Mouse (Mus musculus): ENCODE measurements around the gene Ubl7.

The Ubl7 gene

DNA sequence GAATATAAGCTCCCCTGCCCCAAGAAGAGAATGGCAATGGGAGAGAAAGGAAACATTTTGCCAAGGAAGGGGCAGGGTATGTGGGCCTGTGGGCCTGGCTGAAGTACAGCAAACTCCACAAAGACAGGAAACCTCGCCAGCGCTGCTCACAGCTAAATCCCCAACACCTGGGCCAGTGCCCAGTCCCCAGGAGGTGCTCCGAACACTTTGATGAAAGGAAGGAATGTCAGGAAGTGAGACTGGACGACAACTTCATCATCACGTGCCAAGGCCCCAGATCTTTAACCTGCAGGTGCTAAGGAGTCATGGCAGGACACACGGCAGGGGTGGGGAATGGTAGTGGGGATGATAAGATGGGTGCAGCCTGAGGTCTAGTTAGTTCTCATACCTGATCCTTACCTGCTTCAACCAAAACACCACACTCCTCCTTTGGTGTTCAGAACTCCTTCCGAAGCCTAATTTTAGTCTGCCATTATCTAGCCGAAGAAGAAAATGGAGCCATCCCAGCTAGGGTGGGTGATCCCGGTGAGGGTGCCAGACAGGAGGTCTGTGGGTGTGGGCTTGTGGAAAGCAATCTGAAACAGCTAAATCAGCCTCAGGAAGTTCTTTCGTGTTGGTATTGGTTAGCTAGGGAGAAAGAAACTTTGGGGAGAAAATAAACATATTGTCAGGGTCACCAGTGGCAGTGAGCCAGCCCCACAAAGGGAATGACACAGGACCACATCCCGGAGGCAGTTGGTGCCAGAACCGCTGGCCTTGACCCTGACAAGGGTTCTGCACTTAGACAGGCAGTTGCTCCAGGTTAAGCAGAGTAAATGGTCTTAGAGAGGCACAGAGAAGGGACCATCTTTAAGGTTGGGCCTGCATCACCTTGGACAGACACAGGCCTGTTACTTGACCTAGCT is 54.8 kb downstream of the Ubl7 start:
- DNase-seq (ENCODE audit: low read depth in 1 of 2, low spot score in 2 of 2) = no peak

DNA sequence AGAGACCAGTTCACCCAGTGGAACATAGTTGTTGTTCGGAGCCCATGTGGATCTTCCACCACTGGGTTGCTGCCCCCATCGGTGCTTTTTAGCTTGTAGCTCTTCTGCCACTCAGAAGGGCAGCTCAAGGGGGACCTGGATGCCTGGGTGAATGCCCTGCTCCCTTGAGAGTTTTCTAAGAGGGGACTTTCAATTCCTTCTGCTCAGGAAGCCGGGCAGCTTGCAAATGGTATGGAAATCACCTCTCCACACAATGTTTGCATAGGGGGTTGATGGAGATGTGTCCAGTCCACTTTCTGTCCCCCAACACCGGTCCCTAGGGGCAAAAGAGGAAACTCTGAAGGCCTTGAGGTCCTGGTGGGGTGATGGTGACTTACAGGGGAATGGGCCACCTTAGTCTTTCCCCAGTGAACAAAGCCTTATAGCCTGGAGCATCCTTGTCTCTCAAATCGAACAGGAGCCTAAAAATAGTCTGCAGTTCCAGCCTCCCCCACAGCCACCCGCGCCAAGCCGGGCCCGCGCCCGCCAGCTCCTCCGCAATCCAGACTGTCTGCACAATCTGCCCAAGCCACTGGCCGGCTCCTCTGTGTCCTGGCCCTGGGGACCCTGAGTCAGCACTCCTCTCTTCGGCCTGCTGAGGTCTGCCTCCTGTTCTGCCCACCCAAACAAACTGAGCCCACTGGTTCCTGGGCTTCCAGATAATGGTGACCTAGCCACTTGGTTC is 56.6 kb downstream of the Ubl7 start:
- DNase-seq (ENCODE audit: low read depth in 1 of 2, low spot score in 2 of 2) = no peak

- no peak for DNase-seq (ENCODE audit: low read depth in 1 of 2, low spot score in 2 of 2)
These were observed 57.5 kb downstream of the Ubl7 start for GRCm38 (mm10) chr9:57968166-57968771.

- no peak for DNase-seq (ENCODE audit: low read depth in 1 of 2, low spot score in 2 of 2)
These were observed 58.2 kb downstream of the Ubl7 start for GRCm38 (mm10) chr9:57968783-57969542.

GRCm38 (mm10) chr9:57969736-57970495 is 59.1 kb downstream of the Ubl7 start:
- DNase-seq (ENCODE audit: low read depth in 1 of 2, low spot score in 2 of 2) = no peak

DNA sequence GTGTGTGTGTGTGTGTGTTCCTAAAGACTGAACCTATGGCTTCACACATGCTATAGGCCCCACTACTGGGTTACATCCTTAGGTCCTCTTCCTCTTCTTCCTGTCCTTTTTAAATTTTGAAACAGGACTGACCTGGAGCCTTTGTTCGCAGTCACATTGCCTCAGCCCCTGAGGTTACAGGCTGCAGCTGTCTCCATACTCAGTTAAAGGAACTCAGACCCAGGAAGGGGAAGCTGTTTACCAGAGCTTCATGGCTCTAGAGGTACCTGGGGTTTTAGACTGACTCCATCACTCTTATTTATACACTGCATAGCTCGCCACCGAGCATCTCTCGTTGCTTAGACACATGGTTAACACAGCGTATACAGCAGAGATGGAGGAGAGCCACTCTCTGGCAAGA is 60.6 kb downstream of the Ubl7 start:
- DNase-seq (ENCODE audit: low read depth in 1 of 2, low spot score in 2 of 2) = no peak

- DNase-seq (ENCODE audit: low read depth in 1 of 2, low spot score in 2 of 2) = no peak
These were observed 61.4 kb downstream of the Ubl7 start for GRCm38 (mm10) chr9:57972141-57972591.

DNA sequence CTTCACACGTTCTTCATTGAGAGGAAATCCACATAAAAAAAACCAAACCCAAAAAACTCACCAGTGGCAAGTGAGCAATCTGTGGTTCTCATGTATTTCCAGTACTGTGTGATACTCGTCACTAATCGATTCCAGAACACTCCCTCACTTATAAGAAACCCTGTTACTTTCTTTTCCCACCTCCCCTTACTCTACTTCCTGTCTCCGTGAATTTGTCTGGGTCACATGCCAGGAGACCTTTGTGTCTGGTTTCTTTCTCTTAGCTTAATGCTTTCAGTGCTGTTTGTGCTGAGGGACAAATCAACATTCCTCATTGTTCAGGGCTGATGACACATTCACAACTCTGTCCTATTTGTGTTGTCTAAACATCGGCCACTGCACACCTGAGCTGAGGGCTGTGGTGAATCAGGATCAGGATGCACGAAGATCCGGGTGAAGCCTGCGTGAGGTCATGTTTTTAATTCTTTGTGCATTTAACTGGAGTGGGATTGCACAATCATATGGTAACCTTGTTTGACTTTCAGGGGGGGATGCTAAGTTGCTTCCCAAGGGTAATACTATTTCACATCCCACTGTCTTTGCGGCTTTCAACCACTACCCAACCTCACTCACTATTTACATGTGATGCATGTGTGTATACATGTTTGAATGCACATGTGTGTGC is 62.1 kb downstream of the Ubl7 start:
- no peak for DNase-seq (ENCODE audit: low read depth in 1 of 2, low spot score in 2 of 2)

GRCm38 (mm10) chr9:57973440-57974066 is 62.8 kb downstream of the Ubl7 start:
- DNase-seq (ENCODE audit: low read depth in 1 of 2, low spot score in 2 of 2) = no peak

DNA sequence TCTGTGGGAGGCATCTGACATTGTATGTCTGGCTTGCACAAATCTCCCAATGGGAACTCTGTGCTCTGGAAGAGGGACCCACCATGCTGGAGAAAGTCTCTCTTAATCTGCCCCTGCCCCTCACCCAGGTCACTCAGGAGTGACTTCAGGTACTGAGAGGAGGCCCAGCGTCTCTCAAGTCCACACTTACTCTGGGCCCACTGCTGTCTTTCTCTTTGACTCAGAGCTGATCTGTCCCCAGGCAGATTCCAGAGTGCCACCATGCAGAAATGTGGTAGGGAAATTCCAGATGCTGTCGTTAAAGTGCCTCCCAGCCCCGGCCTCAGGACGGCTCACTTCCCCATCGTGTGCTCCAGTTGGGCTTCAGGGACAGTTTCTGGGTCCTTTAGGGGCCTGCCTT is 63.4 kb downstream of the Ubl7 start:
- peak in 1 of 2 experiments; percentile 52 for DNase-seq (ENCODE audit: low read depth in 1 of 2, low spot score in 2 of 2)

DNA sequence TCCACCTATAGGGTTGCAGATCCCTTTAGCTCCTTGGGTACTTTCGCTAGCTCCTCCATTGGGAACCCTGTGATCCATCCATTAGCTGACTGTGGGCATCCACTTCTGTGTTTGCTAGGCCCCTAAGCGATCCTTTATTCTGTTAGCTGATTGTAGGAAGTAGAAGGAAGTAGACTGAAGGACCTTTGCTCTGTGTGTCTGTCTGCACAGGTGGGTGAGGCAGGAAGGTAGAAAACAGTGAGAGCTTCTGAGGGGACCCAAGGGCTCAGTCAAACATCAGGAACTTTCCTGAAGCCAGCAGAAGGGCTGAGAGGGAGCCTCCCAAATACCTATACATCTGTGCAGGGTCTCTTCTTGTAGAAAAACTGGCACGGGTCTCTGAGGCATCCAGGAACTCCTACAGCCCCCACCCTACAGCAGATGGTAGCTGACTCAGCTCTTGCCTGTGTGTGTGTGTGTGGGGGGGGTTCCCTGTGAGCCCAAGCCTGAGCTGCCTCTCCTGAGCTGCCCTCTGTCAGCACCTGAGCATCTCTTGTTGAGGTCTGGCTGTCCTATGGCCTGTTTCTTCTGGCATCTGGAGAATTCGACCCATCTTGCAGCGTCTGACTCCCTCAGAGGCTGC is 64.5 kb downstream of the Ubl7 start:
- DNase-seq (ENCODE audit: low read depth in 1 of 2, low spot score in 2 of 2) = no peak

GRCm38 (mm10) chr9:57978025-57978424 is 67.2 kb downstream of the Ubl7 start:
- peak; percentile 22 to 41 for DNase-seq (ENCODE audit: low read depth in 1 of 2, low spot score in 2 of 2)

GRCm38 (mm10) chr9:57978858-57979257 is 68.1 kb downstream of the Ubl7 start:
- DNase-seq (ENCODE audit: low read depth in 1 of 2, low spot score in 2 of 2) = no peak

Data from monocyte, adult 2 months (primary cell).